Mouse (Mus musculus): ENCODE data around the gene Cpne8.

Gene Cpne8

DNA sequence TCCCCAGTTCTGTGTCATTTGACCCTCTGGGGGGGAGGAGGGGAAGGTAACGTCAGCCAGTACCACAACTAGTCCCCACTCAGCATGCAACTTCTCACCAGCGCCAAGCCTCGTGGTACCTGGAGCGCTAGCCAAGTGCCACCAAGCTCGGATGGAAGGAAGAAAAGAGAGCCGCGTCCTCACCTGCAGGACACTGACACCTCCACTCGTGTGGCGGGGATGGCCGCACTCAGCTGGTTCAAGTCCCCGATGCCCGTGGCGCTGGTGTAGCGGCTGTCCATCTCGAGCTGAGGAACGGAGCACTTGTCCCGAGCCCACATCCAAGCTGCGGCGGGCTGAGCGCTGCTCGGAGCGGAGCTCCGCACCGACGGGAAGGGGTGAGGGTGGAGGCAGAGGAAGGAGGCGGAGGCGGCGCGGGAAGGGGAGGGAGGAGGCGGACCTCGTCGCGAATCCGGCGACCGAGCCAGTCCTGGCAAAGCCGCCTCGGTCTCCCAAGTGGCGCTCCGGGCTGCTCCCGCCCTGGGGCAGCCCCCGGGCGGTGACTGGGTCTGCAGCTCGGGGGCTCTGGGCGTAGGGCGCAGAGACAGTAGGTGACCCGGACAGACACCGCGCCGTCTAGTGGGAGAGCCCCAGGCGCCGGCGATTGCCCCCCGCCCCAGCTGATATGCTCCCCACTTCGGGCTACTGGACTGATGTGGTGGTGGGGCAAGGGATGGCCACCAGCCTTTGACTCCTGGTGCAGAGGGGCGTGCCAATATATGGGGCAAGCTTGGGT, at the start of gene Cpne8:
Gene Cpne8, minus strand, starts transcription at position 448 of the 775 bp plus-strand sequence.
- under 1% methylated on average over 56 of the region's 56 CpGs for WGBS

DNA sequence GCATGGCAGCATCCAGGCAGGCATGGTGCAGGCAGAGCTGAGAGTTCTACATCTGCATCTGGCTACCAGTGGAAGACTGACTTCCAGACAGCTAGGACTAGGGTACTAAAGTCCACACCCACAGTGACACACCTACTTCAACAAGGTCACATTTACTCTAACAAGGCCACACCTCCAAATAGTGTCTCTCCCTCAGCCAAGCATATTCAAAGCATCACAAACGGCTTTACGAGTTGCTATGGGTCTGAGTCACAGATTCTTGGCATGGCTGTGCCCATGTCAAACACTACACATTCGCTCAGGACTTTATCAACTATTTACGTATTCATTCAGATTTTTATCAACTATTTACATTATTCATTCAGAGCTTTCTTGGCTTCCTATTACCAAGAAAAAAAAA, 38.5 kb upstream of the Cpne8 start:
- WGBS, result 83% methylated on average over 4 of the region's 4 CpGs

DNA sequence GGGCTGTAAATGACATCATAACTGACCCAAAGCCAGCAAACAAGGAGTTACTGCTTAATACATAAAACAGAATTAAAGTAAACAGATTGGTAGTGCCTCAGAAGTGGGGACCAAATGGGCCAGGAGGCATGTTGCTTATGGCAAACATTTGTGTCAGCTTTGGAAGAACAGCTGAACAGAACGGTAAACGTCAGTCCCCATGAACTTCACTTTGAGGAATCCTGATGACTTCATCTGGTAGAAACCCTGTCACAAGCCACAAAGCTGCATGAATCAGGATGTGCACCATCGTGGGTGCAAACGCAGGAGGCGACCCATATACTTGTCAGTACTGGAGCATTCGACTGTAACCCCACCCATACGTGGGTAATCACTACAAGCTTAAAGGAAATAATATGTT, 30.1 kb upstream of the Cpne8 start:
- 67% methylated on average over 7 of the region's 7 CpGs for WGBS

DNA sequence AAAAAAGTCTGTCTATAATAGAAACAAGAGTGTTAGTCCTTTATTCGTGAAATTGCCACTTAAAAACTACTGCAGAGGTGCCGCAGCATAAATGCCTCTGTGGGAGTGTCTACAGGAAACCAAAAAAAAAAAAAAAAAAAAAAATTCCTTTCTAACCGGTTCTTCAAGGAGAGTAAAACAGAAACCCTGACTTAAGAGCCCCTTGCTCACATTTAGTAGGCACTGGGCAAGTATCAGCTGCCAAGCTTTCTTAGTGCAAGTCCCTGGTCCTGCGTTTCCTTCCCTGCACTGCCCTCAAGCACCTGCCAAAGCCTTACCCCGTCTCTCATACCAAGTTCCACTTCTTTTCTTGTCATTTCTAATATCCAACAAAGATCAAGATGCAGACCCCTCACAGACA, 25.1 kb upstream of the Cpne8 start:
- WGBS, result 47% methylated on average over 5 of the region's 5 CpGs

DNA sequence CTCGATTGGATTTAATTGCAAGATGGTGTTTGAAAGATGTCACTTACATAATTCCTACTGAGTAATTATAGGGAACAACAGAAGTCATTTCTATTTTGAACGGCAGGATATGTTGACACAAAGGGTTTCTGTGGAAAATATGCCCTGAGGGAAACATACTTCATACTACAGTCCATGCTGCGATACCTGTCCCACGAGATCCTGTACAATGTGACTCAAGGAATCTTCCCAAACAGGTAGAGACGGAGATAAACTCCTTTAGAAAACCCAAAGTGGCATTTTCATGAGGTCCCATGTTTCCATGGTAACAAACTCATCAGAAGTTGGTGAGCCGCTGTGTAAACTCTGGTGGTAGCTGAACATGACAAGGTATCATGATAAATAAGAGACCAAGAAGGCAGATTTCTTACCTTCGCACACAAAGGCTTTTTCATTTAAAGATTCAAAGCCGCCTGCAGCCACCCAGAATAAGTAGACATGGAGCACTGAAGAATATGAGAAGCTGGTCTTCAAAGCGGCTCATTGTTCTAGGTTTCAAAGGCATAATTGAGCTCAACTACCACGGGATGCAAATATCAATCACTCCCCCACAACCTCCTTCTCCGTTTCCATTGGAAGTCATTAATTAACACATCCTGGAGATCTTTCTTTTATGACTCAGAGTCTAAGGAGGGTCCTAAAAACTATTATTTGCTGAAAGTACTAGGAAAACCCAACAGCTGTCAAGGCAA, 24.4 kb upstream of the Cpne8 start:
- 39% methylated on average over 11 of the region's 11 CpGs for whole genome bisulfite sequencing

DNA sequence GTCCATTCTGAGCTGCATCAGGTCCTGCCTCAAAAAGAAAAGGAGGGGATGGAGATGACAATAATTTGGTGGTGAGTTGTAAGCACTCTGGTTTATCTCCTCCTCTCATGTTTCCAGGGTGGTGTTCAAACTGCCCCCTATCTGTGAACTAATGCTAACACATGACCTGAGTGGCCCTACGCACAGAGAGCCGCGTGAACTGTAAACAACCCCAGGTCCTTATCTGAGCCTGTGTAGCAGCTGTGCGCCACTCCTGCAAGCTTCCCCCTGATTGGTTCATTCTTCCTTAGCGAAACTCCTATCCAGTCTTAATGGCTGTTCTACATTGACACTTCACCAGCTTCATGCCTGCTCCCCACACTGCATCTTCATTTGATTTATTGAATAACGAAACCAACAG, 7.5 kb upstream of the Cpne8 start:
- WGBS, result 90% methylated on average over 6 of the region's 6 CpGs

DNA sequence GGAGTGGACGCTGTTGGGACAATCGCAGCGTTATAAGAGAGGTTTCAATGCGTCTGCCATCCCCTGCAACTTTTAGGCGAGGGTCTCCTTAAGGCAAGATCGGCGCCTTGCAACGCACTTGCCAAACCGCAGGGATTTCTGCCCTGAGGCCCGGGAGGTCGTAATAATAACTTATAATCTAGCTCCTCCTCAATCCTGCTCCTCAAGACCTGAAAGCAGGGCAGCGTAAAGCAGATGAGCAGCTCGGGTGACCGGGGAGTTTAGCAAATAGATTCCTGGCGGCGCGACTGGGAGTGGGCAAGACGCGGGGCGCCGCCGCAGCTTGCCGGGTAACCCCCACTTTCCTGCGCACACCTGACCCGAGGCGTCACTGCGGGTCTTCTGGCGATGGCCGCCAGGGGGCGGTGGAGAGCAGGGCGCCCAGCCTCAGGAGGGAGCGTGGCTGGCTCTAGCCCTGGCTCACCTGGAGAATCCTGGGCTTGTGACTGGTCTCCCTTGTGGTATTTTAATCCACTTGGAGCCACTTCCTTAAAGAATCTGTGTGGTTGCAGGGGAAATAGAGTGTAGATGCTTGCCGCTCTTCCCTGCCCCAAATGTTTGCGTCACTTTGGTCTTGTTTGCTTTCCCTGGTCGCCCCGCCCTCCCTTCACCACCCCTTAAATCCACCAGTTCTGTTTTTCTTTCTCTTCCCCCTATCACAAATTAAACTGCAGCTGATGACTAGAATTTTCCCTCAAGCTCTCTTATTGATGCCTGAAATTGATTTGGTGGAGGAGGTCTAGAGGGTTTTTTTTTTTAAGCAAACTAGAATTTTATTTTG, 738 bp upstream of the Cpne8 start:
- 3% methylated on average over 36 of the region's 36 CpGs for WGBS

DNA sequence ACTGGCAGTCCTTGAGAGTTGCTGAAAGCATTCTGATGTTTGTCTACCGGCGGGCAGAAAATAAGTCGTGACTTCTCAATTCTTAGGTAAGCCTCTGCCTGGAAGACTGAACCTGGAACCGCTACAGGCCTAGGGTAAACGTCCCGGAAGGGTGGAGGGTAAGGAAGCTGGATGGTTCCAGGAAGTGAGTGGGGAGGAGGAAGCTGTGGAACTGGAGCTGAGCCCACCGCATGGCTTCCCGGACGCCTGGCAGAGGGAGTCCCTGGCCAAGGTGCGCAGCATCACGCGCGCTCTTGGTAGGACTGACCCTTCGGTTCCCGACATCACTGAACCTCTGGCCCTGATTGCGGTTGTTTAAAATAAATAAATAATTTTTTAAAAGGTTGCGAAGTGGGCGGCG, 744 bp downstream of the Cpne8 start:
- WGBS, result 3% methylated on average over 19 of the region's 19 CpGs

DNA sequence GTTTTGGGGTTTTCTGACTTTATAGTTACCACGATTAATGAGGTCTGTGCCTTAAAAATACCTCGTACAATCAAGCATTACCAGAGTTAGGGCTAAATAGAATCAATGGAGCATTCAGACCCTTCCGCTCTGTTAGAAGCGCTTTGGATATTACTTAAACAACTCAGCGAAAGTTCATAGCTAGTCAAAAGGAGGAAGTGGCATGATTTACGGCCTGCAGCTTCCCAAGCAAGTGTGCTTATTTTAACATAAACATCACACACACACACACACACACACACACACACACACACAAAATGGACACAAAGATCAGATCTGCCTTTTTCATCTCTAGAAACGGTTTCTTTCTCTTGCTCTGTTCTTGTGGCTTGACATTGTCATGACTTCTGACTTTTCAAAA, 9.7 kb downstream of the Cpne8 start:
- WGBS, result 62% methylated on average over 7 of the region's 7 CpGs

DNA sequence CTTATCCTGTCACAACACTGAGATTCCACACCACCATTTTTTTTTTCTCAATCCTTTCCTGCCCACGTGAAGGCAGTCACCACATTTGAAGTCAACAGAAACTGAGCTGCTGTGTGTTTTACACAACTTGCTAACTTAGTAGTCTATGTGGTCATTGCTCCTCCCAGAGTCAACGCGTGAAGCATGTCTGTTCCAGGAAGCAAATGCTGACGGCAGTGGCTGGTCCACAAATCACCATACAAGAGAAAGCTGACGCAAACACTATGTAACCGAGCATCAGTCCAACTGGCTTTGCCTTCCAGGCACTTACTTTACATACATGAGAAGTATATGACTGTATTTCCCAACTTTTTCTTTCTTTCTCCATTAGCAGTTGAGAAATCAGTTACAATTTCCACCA, 12.3 kb downstream of the Cpne8 start:
- 77% methylated on average over 6 of the region's 6 CpGs for WGBS

DNA sequence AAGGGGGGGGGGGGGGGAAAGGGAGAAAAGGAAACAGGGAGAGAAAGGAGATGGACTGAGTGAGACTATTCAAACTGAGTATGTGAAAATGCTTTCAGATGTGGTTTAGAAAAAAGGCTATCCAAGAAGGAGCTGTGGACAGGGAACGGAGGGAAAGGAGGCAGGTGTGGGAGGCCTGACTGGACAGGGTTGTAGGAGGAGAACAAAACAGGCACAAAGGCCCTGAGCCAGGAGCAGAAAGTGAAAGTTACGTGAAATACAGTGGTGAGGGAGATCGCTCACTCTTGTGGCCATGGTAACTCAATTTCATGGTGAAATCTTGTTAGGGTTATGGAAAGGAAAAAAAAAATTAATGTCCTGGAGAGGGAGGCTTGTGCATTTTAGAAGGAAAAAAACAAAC, 14.6 kb downstream of the Cpne8 start:
- 51% methylated on average over 3 of the region's 3 CpGs for WGBS

DNA sequence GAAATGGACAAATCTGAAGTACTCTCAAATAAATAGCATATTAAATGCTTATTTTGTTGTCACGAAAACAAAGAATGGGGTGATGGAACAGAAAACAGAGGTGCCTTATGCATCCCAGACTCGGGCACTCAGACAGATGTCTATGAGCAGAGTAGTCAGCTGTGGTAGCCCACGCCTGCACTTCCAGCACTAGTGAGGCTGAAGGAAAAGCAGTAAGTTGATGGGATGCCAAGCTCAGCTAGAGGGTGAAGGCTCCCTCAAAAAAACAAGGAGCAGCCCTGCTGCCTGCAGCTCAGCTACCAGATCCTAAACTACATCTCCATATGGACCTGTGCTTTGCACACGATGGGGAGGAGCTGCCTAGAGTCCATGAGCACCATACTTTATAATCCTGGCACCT, 15.6 kb downstream of the Cpne8 start:
- 60% methylated on average over 4 of the region's 4 CpGs for WGBS

DNA sequence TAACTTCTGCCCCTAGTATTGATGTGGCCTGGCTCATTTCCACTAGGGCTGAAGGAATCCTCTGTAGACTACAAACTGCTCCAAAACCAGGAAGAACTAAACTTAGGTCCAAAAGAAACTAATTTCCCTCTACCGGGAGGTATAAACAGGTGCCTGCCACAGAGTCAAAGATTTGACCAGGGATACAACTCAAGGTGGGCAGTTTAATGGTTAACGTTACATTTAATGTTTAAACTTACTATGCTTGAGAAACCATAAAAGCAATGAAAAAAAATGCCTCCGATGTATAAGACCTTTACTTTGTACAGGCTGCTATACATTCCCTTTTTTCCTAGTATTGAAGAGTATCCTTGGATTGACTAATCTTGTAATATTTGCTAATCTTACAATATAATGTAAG, 18.5 kb downstream of the Cpne8 start:
- 95% methylated on average over 3 of the region's 3 CpGs for WGBS

DNA sequence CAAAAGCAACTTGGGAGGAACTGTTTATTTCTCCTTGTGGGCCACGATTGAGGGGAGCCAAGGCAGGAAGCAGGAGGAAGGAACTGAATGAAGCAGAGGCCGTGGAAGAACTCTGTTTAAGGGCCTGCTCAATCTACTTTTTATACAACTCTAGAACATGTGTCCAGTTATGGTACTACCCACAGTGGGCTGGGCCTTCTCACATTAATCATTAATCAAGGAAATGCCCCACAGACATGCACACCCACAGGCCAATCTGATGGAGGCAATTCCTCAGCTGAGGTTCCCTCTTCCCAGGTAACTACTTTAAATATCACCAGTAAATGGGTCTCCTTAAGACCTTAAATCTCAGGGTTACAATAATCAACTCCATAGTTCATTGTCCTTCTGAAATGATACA, 21.2 kb downstream of the Cpne8 start:
- WGBS, result 72% methylated on average over 2 of the region's 2 CpGs

DNA sequence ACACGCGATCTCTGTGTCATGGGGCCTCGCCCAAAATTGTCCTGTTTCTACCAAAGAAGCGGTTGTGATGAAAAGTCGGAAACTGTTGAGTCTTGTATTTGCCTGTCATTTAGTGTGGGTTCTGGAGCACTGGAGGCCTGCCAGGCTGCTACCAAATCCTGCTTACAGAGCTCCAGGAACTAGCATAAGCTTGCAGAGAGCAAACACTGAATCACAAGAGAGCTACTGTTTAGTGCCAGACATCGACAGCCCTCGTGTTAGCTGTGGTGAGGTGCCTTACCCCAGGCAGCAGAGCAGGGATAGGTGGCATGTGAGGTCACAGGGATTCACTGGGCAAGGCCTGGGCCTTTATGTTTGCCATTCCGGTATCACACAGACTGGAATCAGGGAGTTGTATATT, 22.7 kb downstream of the Cpne8 start:
- WGBS, result 43% methylated on average over 8 of the region's 8 CpGs

DNA sequence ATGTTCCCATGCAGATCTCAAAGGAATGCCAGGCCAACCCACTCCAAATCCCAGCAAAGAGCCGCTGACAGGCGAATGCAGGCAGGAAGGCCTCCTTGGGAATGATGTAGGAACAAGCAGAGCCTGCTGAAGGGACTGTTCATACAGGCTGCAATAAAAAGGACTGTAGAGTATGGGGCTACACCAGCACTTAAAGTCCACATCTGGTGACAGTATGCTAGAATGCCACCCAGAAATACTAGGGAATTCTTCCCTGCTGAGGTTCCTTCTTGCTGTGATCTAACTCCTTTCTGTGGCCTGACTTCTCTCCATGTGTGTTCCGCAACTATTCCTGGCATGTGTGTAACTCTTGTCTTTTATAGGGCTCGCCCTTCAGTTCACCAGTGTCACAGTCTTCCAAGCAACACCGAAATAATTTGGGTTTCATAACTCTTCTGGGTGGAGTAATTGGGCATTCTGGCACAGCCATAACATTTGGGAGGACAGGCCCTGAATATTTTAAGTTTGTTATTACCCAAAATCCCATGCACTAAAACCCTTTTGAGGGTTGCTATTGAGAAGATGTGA, 32.1 kb downstream of the Cpne8 start:
- 92% methylated on average over 5 of the region's 5 CpGs for WGBS

DNA sequence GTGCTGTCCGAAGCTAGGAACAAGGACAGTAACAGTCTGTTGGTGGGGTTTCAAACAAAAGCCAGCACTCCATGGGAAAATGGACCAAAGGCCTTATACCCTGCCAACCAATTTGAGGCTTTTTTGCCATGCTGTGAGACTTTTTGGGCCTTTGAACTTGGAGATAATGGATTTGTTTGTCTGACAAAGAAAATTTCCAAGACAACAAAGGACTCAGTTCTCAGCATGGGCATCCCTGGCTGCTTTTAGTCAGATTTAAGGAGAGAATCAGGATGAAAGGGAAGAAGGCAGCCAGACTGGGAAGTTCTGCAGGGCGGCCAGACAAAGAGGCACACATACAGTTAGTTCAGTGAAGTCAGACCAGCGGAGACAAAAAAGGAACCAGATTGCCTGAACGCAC, 32.9 kb downstream of the Cpne8 start:
- 79% methylated on average over 4 of the region's 4 CpGs for WGBS

DNA sequence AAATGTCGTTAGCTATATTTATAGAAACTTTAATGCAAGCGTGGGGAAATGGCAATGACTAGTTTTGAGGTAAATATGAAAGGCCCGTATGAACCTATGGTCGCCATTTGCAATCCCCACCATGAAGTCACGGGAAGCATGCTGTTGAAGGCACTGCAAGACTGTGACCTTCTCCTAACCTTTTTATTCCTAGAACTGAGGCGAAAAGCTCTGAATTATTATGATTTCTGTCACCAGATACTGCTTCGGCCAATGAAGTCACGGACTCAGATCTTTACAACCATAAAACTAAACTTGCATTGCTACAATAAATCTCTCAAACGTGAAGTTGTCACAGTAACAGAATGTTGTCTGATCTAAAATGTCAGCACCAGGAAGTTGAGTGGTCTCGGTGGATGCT, 33.4 kb downstream of the Cpne8 start:
- 95% methylated on average over 10 of the region's 10 CpGs for WGBS

DNA sequence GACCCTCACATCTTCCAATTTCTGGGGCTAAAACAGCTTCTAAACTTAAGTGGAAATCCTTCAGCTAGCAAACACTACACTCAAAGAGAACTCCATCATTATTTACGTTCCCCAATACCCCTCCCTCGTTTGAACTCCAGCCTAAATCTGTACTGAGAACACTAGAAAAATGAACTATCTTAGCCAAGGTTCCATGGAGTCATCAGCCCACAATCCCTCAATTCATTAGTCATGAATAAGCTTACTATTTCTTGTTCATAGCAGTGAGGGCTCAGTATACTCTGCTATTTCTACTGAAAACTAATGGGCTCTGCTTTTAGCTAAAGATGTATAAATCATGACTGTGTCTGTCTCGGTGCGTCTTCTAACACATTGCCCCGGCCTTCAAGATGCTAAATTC, 55.0 kb downstream of the Cpne8 start:
- 66% methylated on average over 5 of the region's 5 CpGs for WGBS

DNA sequence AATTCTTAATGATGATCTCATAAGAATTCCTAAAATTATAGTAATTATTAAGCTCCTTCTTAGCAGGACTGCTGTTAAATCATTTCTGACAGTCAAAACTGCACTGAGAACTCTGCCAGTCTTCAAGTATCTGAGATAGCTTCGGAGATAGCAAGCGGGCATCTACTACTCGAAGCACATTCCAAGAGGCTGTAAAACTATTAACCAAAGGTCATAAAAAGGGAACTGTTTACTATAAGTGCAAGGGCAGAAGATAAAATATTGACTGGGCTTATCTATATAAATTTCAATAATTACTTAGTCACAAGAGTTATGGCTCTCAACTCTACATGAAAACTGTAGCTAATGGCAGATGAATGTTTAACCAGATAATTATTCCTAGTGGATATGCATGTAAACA, 57.2 kb downstream of the Cpne8 start:
- 97% methylated on average over 3 of the region's 3 CpGs for WGBS

DNA sequence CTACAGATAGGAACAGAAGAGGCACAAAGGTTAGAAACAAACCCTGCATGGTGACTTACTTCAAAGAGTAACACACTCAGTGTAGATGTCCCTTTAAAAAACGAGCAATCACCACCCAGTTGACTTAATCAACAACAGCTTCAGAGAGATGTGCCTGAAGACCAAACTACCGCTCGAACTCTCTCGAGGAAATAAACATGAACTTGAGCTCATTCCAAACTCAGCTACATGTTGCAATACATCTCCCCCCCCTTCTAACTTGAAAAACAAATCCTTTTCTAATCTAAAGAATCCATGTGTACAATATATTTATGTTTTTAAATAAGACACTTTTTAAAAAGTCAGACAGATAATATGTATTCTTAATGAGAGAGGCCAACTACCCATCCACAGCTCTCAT, 59.5 kb downstream of the Cpne8 start:
- 68% methylated on average over 4 of the region's 4 CpGs for WGBS

DNA sequence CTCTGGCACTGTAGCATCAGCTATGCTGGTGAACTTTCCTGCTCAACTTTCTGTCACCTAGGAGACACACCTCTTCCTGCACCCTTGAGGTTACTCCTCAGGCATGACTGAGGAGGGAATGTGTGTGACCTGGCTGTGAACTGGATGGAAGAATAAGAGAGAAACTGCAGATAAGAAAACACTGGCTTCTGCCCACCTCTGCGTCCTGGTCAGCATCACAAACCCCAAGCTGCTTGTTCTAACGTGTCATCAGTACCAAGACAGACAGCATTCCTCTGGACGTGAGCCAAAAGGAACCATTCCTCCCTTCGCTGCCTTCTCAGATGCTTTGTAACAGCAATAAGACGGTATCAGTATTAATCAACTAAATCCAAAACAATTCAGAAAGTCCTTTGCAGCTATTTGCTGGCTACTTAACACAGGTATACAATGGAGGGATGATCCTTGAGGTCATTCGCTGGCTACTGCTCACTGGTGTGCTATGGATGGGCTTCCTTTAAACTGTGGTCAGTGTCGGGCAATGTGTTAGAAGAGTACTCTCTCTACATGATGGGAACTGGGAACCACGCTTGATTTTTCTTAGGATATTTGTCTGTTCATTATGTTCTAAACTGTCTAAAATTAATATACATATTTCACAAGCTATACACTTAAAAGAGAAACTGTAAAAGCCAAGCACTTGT, 63.0 kb downstream of the Cpne8 start:
- 80% methylated on average over 8 of the region's 8 CpGs for WGBS
